Mouse (Mus musculus) layer of hippocampus, adult 8-10 months (tissue): ENCODE results near the gene Gemin6. TPM values are rescaled to one million over a fixed set of nuclear protein-coding genes. Genes with fewer than 3 reads are reported as not detected.
"Not testable (repeated sequence)": the region's sequence is repeated elsewhere in the genome, so short reads cannot be mapped to it uniquely, and the experiment has no call there.

Experiments used
- DNase-seq, 2 experiments: peaks; one replicate each; pipeline ENCODE4 v3.0.0; 2022; ENCODE audit warnings: low spot score in 2 of 2
- total RNA-seq, 4 experiments: library from RNA; stranded (reverse); gene quantifications; 2 replicates each; pipeline ENCODE4 v1.2.4; 2022

Gene Gemin6
- total RNA-seq: 1 to 10 TPM; 4.9 to 6.5 (median 5.6) TPM

DNA sequence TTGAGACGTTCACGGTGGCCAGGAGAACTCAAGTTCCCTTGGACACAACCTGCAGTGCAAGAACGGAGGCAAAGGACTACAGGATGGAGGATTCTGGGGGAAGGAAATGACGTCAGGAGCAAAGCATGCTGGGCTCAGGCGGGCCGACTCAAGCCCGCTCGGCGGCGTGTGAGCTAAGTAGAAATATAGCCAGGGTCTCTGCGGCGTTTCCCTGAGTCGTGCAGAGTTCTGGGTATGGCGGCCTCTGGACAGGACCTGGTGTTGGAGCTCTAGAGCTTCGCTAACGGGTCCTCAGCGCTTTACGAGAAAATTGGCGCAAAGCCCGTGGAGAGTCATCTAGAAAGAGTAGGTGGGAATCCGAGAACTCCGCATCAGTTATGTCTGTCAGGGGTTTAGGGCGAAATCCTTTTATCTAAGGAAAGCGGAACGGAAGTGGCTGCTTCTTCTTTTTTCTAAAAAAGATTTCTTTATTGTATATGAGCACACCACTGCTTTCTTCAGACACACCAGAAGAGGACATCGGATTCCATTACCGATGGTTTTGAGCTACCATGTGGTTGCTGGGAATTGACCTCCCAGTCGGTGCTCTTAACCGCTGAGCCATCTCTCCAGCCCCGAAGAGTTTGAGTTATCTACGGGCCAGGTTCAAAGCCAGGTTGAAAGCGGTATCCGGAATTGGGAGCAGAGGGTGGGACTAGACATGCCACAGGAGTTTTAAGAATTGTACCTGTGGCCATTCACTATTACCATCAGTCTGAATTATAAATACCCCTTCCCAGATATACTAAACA, at the start of gene Gemin6:
Gene Gemin6 (plus strand): TSS at position 116 of the 791 bp plus-strand sequence.
- peak; percentile 83 to 84 for DNase-seq

GRCm38 (mm10) chr17:80174699-80175385, 49.4 kb upstream of the Gemin6 start:
- no peak for DNase-seq

GRCm38 (mm10) chr17:80175386-80175739, 48.9 kb upstream of the Gemin6 start:
- DNase-seq: no peak

GRCm38 (mm10) chr17:80175966-80176365, 48.3 kb upstream of the Gemin6 start:
- no peak for DNase-seq

DNA sequence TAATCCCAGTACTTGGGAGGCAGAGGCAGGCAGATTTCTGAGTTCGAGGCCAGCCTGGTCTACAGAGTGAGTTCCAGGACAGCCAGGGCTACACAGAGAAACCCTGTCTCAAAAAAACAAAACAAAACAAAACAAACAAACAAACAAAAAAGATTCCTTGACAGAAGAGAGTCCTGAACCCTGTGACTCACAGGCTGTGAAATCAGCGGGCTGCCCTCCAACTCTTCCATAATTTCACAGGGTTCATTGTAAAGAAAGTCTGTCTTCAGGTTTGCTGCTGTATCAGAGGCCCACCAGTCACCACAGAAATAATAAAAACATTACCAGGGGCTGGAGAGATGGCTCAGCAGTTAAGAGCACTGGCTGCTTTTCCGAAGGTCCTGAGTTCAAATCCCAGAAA, 45.4 kb upstream of the Gemin6 start:
- not testable (repeated sequence) for DNase-seq

DNA sequence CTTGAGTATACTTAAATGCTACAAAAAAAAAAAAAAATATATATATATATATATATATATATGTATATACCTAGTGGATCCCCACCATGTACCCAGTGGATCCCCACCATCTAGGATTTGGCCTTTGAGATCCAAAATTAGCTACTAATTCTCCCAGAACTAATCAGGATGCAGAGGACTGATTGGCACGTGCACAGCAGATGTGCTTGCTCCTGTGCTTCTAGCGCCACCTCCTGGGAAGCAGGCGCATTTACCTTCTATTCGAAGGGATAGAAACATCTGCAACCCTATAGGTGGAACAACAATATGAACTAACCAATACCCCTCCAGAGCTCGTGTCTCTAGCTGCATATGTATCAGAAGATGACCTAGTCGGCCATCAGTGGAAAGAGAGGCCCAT, 44.3 kb upstream of the Gemin6 start:
- peak; percentile 63 to 67 for DNase-seq

GRCm38 (mm10) chr17:80180468-80180867, 43.8 kb upstream of the Gemin6 start:
- no peak for DNase-seq

DNA sequence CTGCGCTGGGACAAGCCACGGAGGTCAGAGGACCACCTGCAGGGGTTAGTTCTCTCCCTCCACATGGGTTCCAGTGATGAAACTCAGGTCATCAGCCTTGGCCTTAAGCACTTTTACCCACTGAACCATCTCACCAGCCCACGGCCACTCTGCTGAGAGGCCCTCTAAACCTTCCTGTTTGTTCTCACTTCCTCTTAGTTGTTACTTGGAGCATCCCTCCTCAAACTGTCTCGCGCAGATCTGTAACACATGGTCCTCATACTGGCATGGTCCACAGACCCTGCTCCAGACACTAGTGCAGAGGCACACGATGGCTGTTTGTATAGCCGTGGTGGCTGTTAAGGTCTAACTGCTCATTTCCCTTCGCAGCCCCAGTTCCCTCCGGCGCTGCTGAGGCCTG, 40.6 kb upstream of the Gemin6 start:
- no peak for DNase-seq

- DNase-seq: no peak
Measured at GRCm38 (mm10) chr17:80193075-80193474, 31.2 kb upstream of the Gemin6 start.

DNA sequence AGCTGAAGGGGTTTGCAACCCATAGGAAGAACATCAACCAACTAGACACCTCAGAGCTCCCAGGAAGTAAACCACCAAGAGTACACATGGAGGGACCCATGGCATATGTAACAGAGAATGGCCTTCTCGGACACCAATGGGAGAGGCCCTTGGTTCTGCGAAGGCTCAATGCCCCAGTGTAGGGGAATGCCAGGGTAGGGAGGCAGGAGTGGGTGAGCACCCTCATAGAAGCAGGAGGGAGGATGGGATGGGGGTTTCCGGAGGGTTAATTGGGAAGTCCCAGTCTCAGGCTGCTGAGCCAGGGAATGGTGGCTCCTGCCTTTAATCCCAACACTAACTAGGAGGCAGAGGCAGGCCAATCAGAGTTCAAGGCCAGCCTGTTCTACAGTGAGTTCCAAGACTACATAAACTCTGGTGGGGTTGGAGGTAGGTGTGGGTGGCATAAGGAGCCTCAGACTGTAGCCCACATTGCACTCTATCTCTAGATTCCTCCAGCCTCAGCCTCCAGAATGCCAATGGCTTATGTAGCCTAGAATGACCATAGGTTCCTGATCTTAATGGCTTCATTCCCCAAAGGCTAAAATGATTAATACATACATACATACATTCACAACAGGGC, 25.0 kb upstream of the Gemin6 start:
- no peak for DNase-seq

- DNase-seq: no peak
Measured at GRCm38 (mm10) chr17:80205657-80206056, 18.6 kb upstream of the Gemin6 start.

DNA sequence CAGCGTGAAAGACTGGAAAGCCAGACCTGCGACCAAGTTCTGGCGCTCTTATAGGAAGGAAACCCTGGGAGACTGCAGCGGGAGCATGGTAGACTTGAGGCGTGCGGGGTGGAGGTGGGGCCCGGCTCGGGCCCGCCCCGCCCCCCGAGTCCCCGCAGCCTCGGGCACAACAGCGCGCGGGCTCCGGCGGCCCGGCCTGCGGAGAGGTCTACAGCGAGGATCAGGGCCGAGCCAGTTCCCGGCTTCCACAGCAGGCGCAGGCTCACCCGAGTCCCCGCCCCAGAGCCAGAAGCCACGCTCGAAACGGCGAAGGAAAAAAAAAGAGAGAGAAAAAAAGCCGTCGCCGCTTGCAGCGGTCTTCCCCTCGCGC, 18.0 kb upstream of the Gemin6 start:
- DNase-seq: peak in 1 of 2 experiments; percentile 26

DNA sequence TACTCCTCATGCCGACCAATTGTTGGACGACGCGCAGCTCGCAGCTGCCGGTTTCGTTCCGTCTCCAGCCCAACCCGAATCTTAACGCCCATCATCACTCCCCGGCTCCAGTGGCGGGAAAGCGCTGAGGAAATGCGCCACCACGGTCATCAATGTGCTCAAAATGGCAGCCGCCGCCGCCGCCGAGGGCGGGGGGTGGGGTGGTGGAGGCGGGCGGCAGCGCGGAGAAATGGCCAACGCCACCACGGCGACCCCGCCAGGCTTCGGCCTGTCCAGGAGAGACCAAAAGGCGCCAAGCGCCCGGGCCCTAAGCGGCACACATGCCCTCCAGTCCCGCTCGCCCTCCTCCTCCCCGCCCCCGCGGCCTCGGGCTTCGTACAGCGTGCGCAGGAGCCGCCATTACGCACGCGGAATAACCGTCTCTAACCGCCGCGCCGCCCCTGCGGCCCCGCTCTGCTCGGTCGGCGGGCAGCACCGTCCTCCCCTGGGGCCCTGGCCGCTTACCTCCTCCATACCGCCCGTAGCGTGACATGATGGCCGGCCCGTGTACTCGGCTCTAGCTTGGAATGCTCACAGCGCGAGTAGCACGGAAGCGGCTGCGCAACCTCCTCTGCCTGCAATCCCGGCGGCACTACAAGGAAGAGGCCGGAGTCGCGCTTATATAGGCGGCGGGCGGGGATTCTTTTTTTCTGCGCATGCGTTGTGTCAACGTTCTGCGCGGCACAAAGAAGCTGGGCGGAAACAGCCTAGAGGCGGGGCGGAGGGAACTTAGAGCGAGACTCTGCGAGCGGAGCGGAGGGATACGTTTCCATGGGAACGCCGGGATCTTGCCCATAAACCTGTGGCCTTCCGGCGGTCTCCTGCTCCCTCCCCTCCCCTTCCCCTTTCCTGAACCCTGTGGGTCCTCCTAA, 17.3 kb upstream of the Gemin6 start, which contains the start of the genes Srsf7 and Ttc39d:
Gene Srsf7 (minus strand): TSS at position 637 of the 911 bp plus-strand sequence.
Gene Ttc39d (plus strand): TSS at position 790 of the 911 bp plus-strand sequence.
- DNase-seq: peak; percentile 96 to 98

DNA sequence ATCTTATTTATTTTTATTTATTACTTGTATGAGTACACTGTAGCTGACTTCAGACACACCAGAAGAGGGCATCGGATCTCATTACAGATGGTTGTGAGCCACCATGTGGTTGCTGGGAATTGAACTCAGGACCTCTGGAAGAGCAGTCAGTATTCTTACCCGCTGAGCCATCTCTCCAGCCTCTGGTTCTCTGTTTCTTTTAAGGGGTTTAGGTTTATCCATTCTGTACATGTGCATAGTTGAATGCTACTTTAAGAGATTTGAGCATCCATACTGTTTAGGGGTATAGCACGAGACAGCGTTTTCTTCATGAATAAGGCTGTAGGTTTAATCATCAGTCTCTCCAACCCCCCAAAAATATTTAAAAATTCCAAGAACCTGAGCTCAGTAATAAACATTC, 10.2 kb upstream of the Gemin6 start:
- not testable (repeated sequence) for DNase-seq

DNA sequence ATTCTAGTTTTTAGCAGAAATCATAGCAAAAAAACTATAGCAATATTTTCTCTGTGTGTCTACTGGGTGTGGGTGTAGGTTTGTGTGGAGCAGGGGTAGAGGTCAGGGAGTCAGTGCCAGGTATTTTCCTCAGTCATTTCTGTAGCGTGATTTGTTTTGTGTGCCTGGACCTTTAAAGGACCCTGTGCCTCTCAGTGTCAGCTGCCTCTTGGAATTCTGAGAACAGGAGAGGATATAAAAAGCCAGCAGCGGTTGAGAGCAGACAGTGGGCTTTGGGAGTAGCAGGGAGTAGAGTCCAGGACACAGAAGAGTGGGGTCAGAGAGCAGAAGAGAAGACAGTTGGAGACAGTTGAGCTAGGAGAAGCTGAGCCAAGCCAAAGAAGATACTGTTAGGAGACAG, 4.1 kb upstream of the Gemin6 start:
- DNase-seq: no peak

- no peak for DNase-seq
Measured at GRCm38 (mm10) chr17:80221202-80221601, 3.0 kb upstream of the Gemin6 start.

DNA sequence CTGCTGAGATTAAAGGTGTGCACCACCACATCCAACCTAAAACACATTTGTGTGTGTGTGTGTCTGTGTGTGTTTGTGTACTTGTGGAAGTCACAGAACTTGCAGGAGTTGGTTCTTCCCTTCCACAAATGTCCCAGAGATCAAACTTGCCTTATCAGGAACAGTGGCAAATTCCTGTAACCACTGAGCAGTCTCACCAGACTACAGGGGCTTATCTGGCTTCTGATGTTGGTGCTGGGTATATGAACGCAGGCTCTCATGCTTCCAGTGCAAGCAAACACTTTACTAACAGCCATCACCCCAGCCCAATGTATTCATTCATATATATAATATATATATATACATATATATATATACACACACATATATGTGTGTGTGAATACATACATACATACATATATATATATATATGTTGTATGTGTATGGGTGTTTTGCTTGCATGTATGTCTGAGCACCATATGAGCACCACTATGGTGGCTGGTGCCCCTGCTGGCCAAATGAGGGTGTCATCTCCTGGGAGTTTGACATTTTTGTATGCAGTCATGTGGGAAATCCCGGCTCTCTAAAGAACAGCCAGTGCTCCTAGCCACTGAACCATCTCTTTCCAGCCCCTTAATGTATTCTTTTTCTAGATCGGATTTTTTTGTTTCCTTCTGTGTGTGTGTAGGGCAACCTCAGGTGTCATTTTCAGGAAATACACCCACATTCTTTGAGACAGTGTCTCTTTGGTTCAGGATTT, 2.2 kb upstream of the Gemin6 start:
- DNase-seq: no peak

DNA sequence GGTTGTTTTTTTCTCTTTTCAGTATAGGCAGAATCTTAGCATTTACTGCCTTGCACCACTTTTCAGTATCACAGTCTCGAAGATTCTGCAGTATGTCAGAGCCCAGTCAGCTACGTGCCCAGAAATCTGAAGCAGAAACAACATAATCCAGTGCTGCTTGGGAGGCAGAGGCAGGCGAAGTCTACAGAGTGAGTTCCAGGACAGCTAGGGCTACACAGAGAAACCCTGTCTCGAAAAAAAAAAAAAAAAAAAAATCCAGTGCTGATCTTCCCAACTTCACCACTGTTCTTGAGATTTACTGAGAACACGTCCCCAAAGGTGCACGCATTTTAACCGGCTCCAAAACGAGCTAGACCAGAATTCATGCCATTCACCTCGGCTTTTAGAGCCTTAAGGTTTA, 412 bp upstream of the Gemin6 start:
- DNase-seq: no peak

GRCm38 (mm10) chr17:80225142-80225541, 901 bp downstream of the Gemin6 start:
- not testable (repeated sequence) for DNase-seq

- DNase-seq: no peak
Measured at GRCm38 (mm10) chr17:80229396-80229795, 5.2 kb downstream of the Gemin6 start.

DNA sequence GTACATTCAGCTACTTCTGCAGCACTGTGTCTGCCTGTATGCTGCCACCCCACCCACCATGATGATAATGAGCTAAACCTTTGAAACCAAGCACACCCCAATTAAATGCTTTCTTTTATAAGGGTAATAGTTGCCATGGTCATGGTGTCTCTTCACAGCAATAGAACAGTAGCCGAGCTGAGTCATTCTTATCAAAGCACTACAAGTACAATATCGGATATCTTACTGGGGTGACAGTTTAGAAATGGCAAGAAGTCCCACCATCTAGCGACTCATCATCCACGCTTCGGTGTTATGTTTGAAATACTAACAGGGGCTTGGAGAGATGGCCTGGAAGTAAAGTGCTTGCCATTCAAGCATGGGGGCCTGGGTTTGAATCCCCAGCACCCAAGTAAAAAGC, 9.6 kb downstream of the Gemin6 start:
- no peak for DNase-seq
